Mouse (Mus musculus) embryonic fibroblast, embryonic 13.5 days (primary cell): ENCODE data around the gene Lmbr1. TPM values are rescaled to one million over a fixed set of nuclear protein-coding genes. Genes with fewer than 3 reads are reported as not detected.

Experiments used
- H3K27ac ChIP-seq: 2 replicates; pipeline ENCODE4 v1.5.1; 2012; ENCODE audit warnings: low read length, control low read depth, inconsistent platforms; ENCODE audit not compliant: insufficient read depth
- H3K4me1 ChIP-seq: 2 replicates; pipeline ENCODE4 v1.6.1; 2011; ENCODE audit warnings: low read length; ENCODE audit not compliant: control insufficient read depth, insufficient read depth
- H3K4me3 ChIP-seq: 2 replicates; pipeline ENCODE4 v1.5.1; 2011; ENCODE audit warnings: mild to moderate bottlenecking, control low read depth, low read length; ENCODE audit not compliant: insufficient read depth
- CTCF ChIP-seq: IDR thresholded peaks from 2 replicates; pipeline ENCODE4 v1.5.1; 2011; ENCODE audit warnings: mild to moderate bottlenecking, control low read depth, low read length, moderate library complexity, borderline replicate concordance; ENCODE audit not compliant: insufficient read depth
- POLR2A ChIP-seq: IDR thresholded peaks from 2 replicates; pipeline ENCODE4 v1.6.1; 2011; ENCODE audit warnings: low read depth, mild to moderate bottlenecking, control low read depth, low read length, moderate library complexity
- polyA plus RNA-seq: library from polyadenylated mRNA; stranded (reverse); fragments of >200 nt; gene quantifications from 2 replicates; pipeline ENCODE4 v1.2.4, GENCODE M21; 2011; ENCODE audit warnings: low read depth; ENCODE audit not compliant: missing spikeins, insufficient read length

Lmbr1 gene
- polyA plus RNA-seq, 1 experiment: 18.1 TPM

GRCm38 (mm10) chr5:29380091-29380490 lies 1.9 kb upstream of the Lmbr1 start:
- no peak overlapping the region for H3K27ac ChIP-seq

GRCm38 (mm10) chr5:29377590-29378297 lies 446 bp downstream of the Lmbr1 start:
- Histone ChIP-seq H3K4me1 (peaks cover 3% of the 10 kb centered on the region), H3K27ac (no peak overlapping the region), H3K4me3 (peak overlapping the region; percentile 75)
- TF ChIP-seq POLR2A (no peak), CTCF (no peak)

More at GRCm38 (mm10) chr5:29380091-29380490, 1.9 kb upstream of the Lmbr1 start:
- peaks cover 3% of the 10 kb centered on the region for H3K4me1 ChIP-seq
- H3K4me3 ChIP-seq: no peak overlapping the region
- TF ChIP-seq POLR2A (no peak), CTCF (no peak)

GRCm38 (mm10) chr5:29363511-29363910 lies 14.7 kb downstream of the Lmbr1 start:
- Histone ChIP-seq H3K4me3 (no peak overlapping the region), H3K27ac (no peak overlapping the region), H3K4me1 (no peaks in the 10 kb centered on the region)
- TF ChIP-seq POLR2A (no peak), CTCF (no peak)

- TF ChIP-seq CTCF (no peak), POLR2A (no peak)
These were observed 42.4 kb downstream of the Lmbr1 start for GRCm38 (mm10) chr5:29335836-29336235.

GRCm38 (mm10) chr5:29322503-29322902 lies 55.7 kb downstream of the Lmbr1 start:
- no peak for TF ChIP-seq POLR2A
- no peak for TF ChIP-seq CTCF
- no peak overlapping the region for H3K4me3 ChIP-seq
- H3K27ac ChIP-seq: no peak overlapping the region
- H3K4me1 ChIP-seq: no peaks in the 10 kb centered on the region

More at GRCm38 (mm10) chr5:29335836-29336235, 42.4 kb downstream of the Lmbr1 start:
- Histone ChIP-seq H3K27ac (no peak overlapping the region), H3K4me3 (no peak overlapping the region), H3K4me1 (no peaks in the 10 kb centered on the region)

GRCm38 (mm10) chr5:29309191-29309590 lies 69.0 kb downstream of the Lmbr1 start:
- Histone ChIP-seq H3K4me1 (no peaks in the 10 kb centered on the region), H3K4me3 (no peak overlapping the region), H3K27ac (no peak overlapping the region)
- TF ChIP-seq POLR2A (no peak), CTCF (no peak)

- Histone ChIP-seq H3K4me1 (no peaks in the 10 kb centered on the region), H3K27ac (no peak overlapping the region), H3K4me3 (no peak overlapping the region)
- TF ChIP-seq POLR2A (no peak), CTCF (peak; percentile 37; the same call in 1 of the 2 replicates)
These were observed 85.0 kb downstream of the Lmbr1 start for GRCm38 (mm10) chr5:29293194-29293593.

- no peaks in the 10 kb centered on the region for H3K4me1 ChIP-seq
- no peak overlapping the region for H3K4me3 ChIP-seq
- TF ChIP-seq CTCF: no peak
- no peak for TF ChIP-seq POLR2A
- no peak overlapping the region for H3K27ac ChIP-seq
These were observed 88.1 kb downstream of the Lmbr1 start for GRCm38 (mm10) chr5:29290110-29290509.

- Histone ChIP-seq H3K27ac (no peak overlapping the region), H3K4me1 (no peaks in the 10 kb centered on the region), H3K4me3 (no peak overlapping the region)
- TF ChIP-seq CTCF: no peak
These were observed 88.5 kb downstream of the Lmbr1 start for GRCm38 (mm10) chr5:29289703-29290102.

GRCm38 (mm10) chr5:29281081-29281480 lies 97.1 kb downstream of the Lmbr1 start:
- no peaks in the 10 kb centered on the region for H3K4me1 ChIP-seq
- no peak overlapping the region for H3K27ac ChIP-seq
- no peak overlapping the region for H3K4me3 ChIP-seq
- no peak for TF ChIP-seq CTCF
- TF ChIP-seq POLR2A: no peak

- Histone ChIP-seq H3K4me1 (no peaks in the 10 kb centered on the region), H3K4me3 (no peak overlapping the region), H3K27ac (no peak overlapping the region)
- no peak for TF ChIP-seq POLR2A
- TF ChIP-seq CTCF: no peak
These were observed 103.4 kb downstream of the Lmbr1 start for GRCm38 (mm10) chr5:29274746-29275145.
